Mouse (Mus musculus): ENCODE data around the gene Lif.

GRCm38 (mm10) chr11:4235665-4236545 lies 21.5 kb upstream of the Lif start, which contains the start of gene Osm:
- TF ChIP-seq TAL1 (IDR thresholded peaks at IDR 0.05; ENCODE audit: low read length) (no peak), GATA1 (IDR thresholded peaks at IDR 0.05; ENCODE audit: low read length) (no peak)
